Mouse (Mus musculus) heart, adult 2 months (tissue): ENCODE data around the gene P2ry10b. TPM values are rescaled to one million over a fixed set of nuclear protein-coding genes. Genes with fewer than 3 reads are reported as not detected.

Experiments
- DNase-seq, 2 experiments: peaks; one replicate each; pipeline ENCODE4 v3.0.0; 2021
- H3K27ac ChIP-seq: fragments of 200-600 bp; 2 replicates; pipeline ENCODE4 v1.8.1; 2022
- H3K27me3 ChIP-seq: fragments of 200-500 bp; 2 replicates; pipeline ENCODE4 v1.6.1; 2012; ENCODE audit warnings: mild to moderate bottlenecking, low read length, inconsistent platforms, mixed read lengths; ENCODE audit not compliant: control insufficient read depth, insufficient read depth
- H3K36me3 ChIP-seq: fragments of 200-500 bp; 2 replicates; pipeline ENCODE4 v1.6.1; 2012; ENCODE audit warnings: low read length, inconsistent platforms; ENCODE audit not compliant: control insufficient read depth, insufficient read depth
- H3K4me1 ChIP-seq: fragments of 200-500 bp; 2 replicates; pipeline ENCODE4 v1.6.1; 2011; ENCODE audit warnings: low read length; ENCODE audit not compliant: control insufficient read depth, insufficient read depth
- H3K4me3 ChIP-seq: fragments of 200-600 bp; 2 replicates; pipeline ENCODE4 v1.8.1; 2022
- H3K79me2 ChIP-seq: fragments of 200-500 bp; replicated peaks from 2 replicates; pipeline ENCODE4 v1.6.1; 2012; ENCODE audit warnings: mild to moderate bottlenecking, inconsistent platforms, low read length, moderate library complexity, mixed read lengths; ENCODE audit not compliant: control insufficient read depth, insufficient read depth
- H3K9ac ChIP-seq: fragments of 200-500 bp; 2 replicates; pipeline ENCODE4 v1.6.1; 2012; ENCODE audit warnings: low read depth, mild to moderate bottlenecking, control low read depth, inconsistent platforms, low read length, mixed read lengths
- CTCF ChIP-seq: fragments of 200-600 bp; IDR thresholded peaks from 2 replicates; pipeline ENCODE4 v1.8.1; 2022; ENCODE audit warnings: antibody characterized with exemption, mild to moderate bottlenecking, moderate library complexity
- EP300 ChIP-seq: fragments of 200-500 bp; IDR thresholded peaks from 2 replicates; pipeline ENCODE4 v1.6.1; 2011; ENCODE audit warnings: low read depth, low read length, control low read depth; ENCODE audit not compliant: insufficient read depth
- POLR2A ChIP-seq: fragments of 200-500 bp; IDR thresholded peaks from 2 replicates; pipeline ENCODE4 v1.6.1; 2011; ENCODE audit warnings: mild to moderate bottlenecking, low read depth, low read length, control low read depth; ENCODE audit not compliant: insufficient read depth
- WGBS: fragments of 180-500 bp; shearing (Covaris S2); methylation state at CpG from one replicate; pipeline ENCODE4 v1.1.7; 2018; 5-methylcytosine and 5-hydroxymethylcytosine counted together
- intact Hi-C: fragments of 180-260 bp; cut with DNase I; formaldehyde crosslinking; loops from one replicate; pipeline ENCODE4 v1.15.1; 2025
- polyA plus RNA-seq: library from polyadenylated mRNA; depleted of rRNA; stranded (reverse); fragments of >200 nt; gene quantifications from 2 replicates; pipeline ENCODE4 v1.2.3, GENCODE M21; 2012
- total RNA-seq, 2 experiments: library from RNA; stranded (reverse); gene quantifications; 2 replicates each; pipeline ENCODE4 v1.2.3; 2021

Gene P2ry10b
- total and polyA plus RNA-seq, 3 experiments = 0.55 to 1.7 (median 1.2) TPM

GRCm38 (mm10) chrX:107150027-107150426, 1.3 kb downstream of the P2ry10b start:
- H3K4me3 ChIP-seq = peak overlapping the region; percentile 45
- DNase-seq = no peak
- H3K36me3 ChIP-seq = no peaks in the 10 kb centered on the region
- no peaks in the 10 kb centered on the region; the same call in 1 of the 2 replicates for H3K4me1 ChIP-seq
- H3K27me3 ChIP-seq = no peaks in the 10 kb centered on the region
- WGBS = 27% methylated on average over 5 of the region's 5 CpGs
- peak overlapping the region; percentile 40 for H3K27ac ChIP-seq
- no peak overlapping the region for H3K9ac ChIP-seq
- no peaks in the 10 kb centered on the region for H3K79me2 ChIP-seq
- intact Hi-C loops = no loop called here
- TF ChIP-seq POLR2A (no peak), EP300 (no peak), CTCF (no peak)

- H3K9ac ChIP-seq = peak overlapping the region; percentile 55
- no peaks in the 10 kb centered on the region for H3K79me2 ChIP-seq
- H3K4me1 ChIP-seq = no peaks in the 10 kb centered on the region; the same call in 1 of the 2 replicates
- TF ChIP-seq CTCF (no peak), EP300 (no peak), POLR2A (no peak)
- intact Hi-C loops = no loop called here
- peak overlapping the region; percentile 45 for H3K4me3 ChIP-seq
- whole genome bisulfite sequencing = 37% methylated on average over 4 of the region's 4 CpGs
- DNase-seq = peak; percentile 31 to 33
- peak overlapping the region; percentile 40 for H3K27ac ChIP-seq
- H3K27me3 ChIP-seq = no peaks in the 10 kb centered on the region
- no peaks in the 10 kb centered on the region for H3K36me3 ChIP-seq
Measured at GRCm38 (mm10) chrX:107150752-107151515, 2.2 kb downstream of the P2ry10b start.

- H3K4me1 ChIP-seq = no peaks in the 10 kb centered on the region; the same call in 1 of the 2 replicates
- no peak overlapping the region for H3K4me3 ChIP-seq
- H3K27ac ChIP-seq = no peak overlapping the region
- H3K79me2 ChIP-seq = no peaks in the 10 kb centered on the region
- no peak overlapping the region for H3K9ac ChIP-seq
- DNase-seq = no peak
- TF ChIP-seq CTCF = no peak
- TF ChIP-seq POLR2A = no peak
- no peak for TF ChIP-seq EP300
- intact Hi-C loops = no loop called here
- WGBS = 80% methylated on average over 2 of the region's 2 CpGs
- H3K36me3 ChIP-seq = no peaks in the 10 kb centered on the region
- no peaks in the 10 kb centered on the region for H3K27me3 ChIP-seq
Measured at GRCm38 (mm10) chrX:107156021-107156420, 7.3 kb downstream of the P2ry10b start.

- H3K4me3 ChIP-seq = no peak overlapping the region
- intact Hi-C loops = loop anchor here (10.0 kb wide), 3 partner anchors 146 to 266 kb away; no protein-coding TSS in a partner anchor
- no peak overlapping the region for H3K9ac ChIP-seq
- no peaks in the 10 kb centered on the region; the same call in 1 of the 2 replicates for H3K4me1 ChIP-seq
- H3K36me3 ChIP-seq = no peaks in the 10 kb centered on the region
- H3K79me2 ChIP-seq = no peaks in the 10 kb centered on the region
- no peak for DNase-seq
- TF ChIP-seq CTCF = peak; percentile 65
- no peak for TF ChIP-seq POLR2A
- H3K27me3 ChIP-seq = no peaks in the 10 kb centered on the region
- peak overlapping the region; percentile 42 for H3K27ac ChIP-seq
Measured at GRCm38 (mm10) chrX:107160496-107160895, 11.8 kb downstream of the P2ry10b start.

- Histone ChIP-seq H3K4me3 (no peak overlapping the region), H3K9ac (no peak overlapping the region), H3K4me1 (no peaks in the 10 kb centered on the region), H3K36me3 (no peaks in the 10 kb centered on the region), H3K79me2 (no peaks in the 10 kb centered on the region), H3K27me3 (no peaks in the 10 kb centered on the region), H3K27ac (no peak overlapping the region)
- DNase-seq = no peak
- TF ChIP-seq CTCF (peak; percentile 74), EP300 (no peak)
- 0% methylated on average over 1 of the region's 1 CpGs for WGBS
- intact Hi-C loops = loop anchor here (1.0 to 10.0 kb wide), 4 partner anchors 153 to 374 kb away; no protein-coding TSS in a partner anchor
Measured at GRCm38 (mm10) chrX:107168281-107168680, 19.6 kb downstream of the P2ry10b start.

GRCm38 (mm10) chrX:107169128-107169527, 20.4 kb downstream of the P2ry10b start:
- Histone ChIP-seq H3K36me3 (no peaks in the 10 kb centered on the region), H3K27ac (no peak overlapping the region), H3K27me3 (no peaks in the 10 kb centered on the region), H3K79me2 (no peaks in the 10 kb centered on the region), H3K4me3 (no peak overlapping the region), H3K4me1 (no peaks in the 10 kb centered on the region), H3K9ac (no peak overlapping the region)
- DNase-seq = no peak
- TF ChIP-seq POLR2A = no peak
- no peak for TF ChIP-seq CTCF
- intact Hi-C loops = loop anchor here (10.0 kb wide), 3 partner anchors 154 to 274 kb away; no protein-coding TSS in a partner anchor
